8 mouse cellular contexts compared by ENCODE assay signal in genomic region chr10:75647362-75647761, GRCm38 (mm10). TPM values are rescaled to one million over a fixed set of nuclear protein-coding genes. Genes with fewer than 3 reads are reported as not detected.
DNase-seq lines count a peak whose midpoint lies in the region; ATAC-seq lines count a peak whose summit lies in the region.

No protein-coding gene starts in this region.

- peaks cover 37% of the 10 kb centered on the region for H3K36me3 ChIP-seq in heart, embryonic 16.5 days (ENCODE audit: control insufficient read depth, insufficient read depth)
- peaks cover 62% of the 10 kb centered on the region for H3K36me3 ChIP-seq in limb, embryonic 15.5 days
- H3K36me3 ChIP-seq in stomach, embryonic 14.5 days (ENCODE audit: control insufficient read depth, insufficient read depth, low read length), result peaks cover 40% of the 10 kb centered on the region

- H3K4me2 ChIP-seq in heart, embryonic 16.5 days (ENCODE audit: low read depth, low read length), result no peak overlapping the region
- no peak overlapping the region for H3K4me2 ChIP-seq in limb, embryonic 15.5 days
- no peak overlapping the region for H3K4me2 ChIP-seq in stomach, embryonic 14.5 days (replicated peaks; ENCODE audit: low read depth, low read length)

- 28% methylated on average over 3 of the region's 3 CpGs for WGBS in heart, embryonic 16.5 days
- WGBS in limb, embryonic 15.5 days, result 76% methylated on average over 3 of the region's 3 CpGs
- 75% methylated on average over 3 of the region's 3 CpGs for WGBS in stomach, embryonic 14.5 days

- peak; percentile 83 for ATAC-seq in heart, embryonic 16.5 days (replicated peaks; ENCODE audit: extremely low read depth, insufficient read depth, low FRiP score)
- no peak for ATAC-seq in limb, embryonic 15.5 days (ENCODE audit: insufficient number of reproducible peaks, low FRiP score, low TSS enrichment, low read depth)
- no peak for ATAC-seq in stomach, embryonic 14.5 days (ENCODE audit: insufficient number of reproducible peaks, insufficient read depth, low FRiP score, low read depth)
- ATAC-seq in inflammation-experienced regulatory T-cells, adult 6 months, result no peak

- peaks cover 30% of the 10 kb centered on the region for H3K4me1 ChIP-seq in heart, embryonic 16.5 days (ENCODE audit: control insufficient read depth, insufficient read depth, low read length)
- peaks cover 24% of the 10 kb centered on the region for H3K4me1 ChIP-seq in limb, embryonic 15.5 days
- H3K4me1 ChIP-seq in stomach, embryonic 14.5 days (ENCODE audit: control insufficient read depth, insufficient read depth, low read length), result 0 out of 2 replicates have a peak, but pooled peaks cover 9% of the 10 kb centered on the region

- H3K27ac ChIP-seq in heart, embryonic 16.5 days (ENCODE audit: low read length), result peak overlapping the region; percentile 85
- peak overlapping the region; percentile 24; the same call in 1 of the 2 replicates for H3K27ac ChIP-seq in limb, embryonic 15.5 days
- peak overlapping the region; percentile 61; the same call in 1 of the 2 replicates for H3K27ac ChIP-seq in stomach, embryonic 14.5 days (ENCODE audit: low read length)

- H3K9ac ChIP-seq in heart, embryonic 16.5 days (ENCODE audit: low read length), result no peak overlapping the region
- no peak overlapping the region for H3K9ac ChIP-seq in limb, embryonic 15.5 days
- H3K9ac ChIP-seq in stomach, embryonic 14.5 days (replicated peaks; ENCODE audit: low read depth, low read length), result no peak overlapping the region

- no peaks in the 10 kb centered on the region for H3K27me3 ChIP-seq in heart, embryonic 16.5 days (ENCODE audit: control insufficient read depth, insufficient read depth, low read length)
- H3K27me3 ChIP-seq in limb, embryonic 15.5 days, result no peaks in the 10 kb centered on the region
- H3K27me3 ChIP-seq in stomach, embryonic 14.5 days (ENCODE audit: control insufficient read depth, insufficient read depth, low read length), result no peaks in the 10 kb centered on the region

- DNase-seq in left cerebral cortex, postnatal 10 days (ENCODE audit: extremely low spot score in 1 of 2, low spot score in 2 of 2), result peak; percentile 59 to 74
- DNase-seq in left cerebral cortex, adult 11 months (ENCODE audit: low spot score), result no peak
- peak; percentile 69 to 77 for DNase-seq in cerebellum, postnatal 25 days
- no peak for DNase-seq in urinary bladder, postnatal 10 days (ENCODE audit: low spot score)

- H3K4me3 ChIP-seq in heart, embryonic 16.5 days (ENCODE audit: low read length), result no peak overlapping the region
- H3K4me3 ChIP-seq in limb, embryonic 15.5 days, result no peak overlapping the region
- no peak overlapping the region for H3K4me3 ChIP-seq in stomach, embryonic 14.5 days (ENCODE audit: low read depth, low read length)

- no peaks in the 10 kb centered on the region for H3K9me3 ChIP-seq in heart, embryonic 16.5 days (replicated peaks; ENCODE audit: control insufficient read depth, low read length)
- H3K9me3 ChIP-seq in limb, embryonic 15.5 days, result no peaks in the 10 kb centered on the region
- H3K9me3 ChIP-seq in stomach, embryonic 14.5 days (ENCODE audit: control insufficient read depth, low read depth, low read length), result no peaks in the 10 kb centered on the region

- intact Hi-C loops in left cerebral cortex, postnatal 10 days (cut with DNase I), result no loop called here

RNA-seq across cellular contexts. Expression of gene Susd2, which starts 3.6 kb away (rescaled TPM):
- total RNA-seq in left cerebral cortex, postnatal 10 days (2021), result 1 to 10 TPM; 3.5 to 3.8 TPM
- polyA plus RNA-seq in heart, embryonic 16.5 days (2015; fragmentation: Nextera tagmentation; extraction: Ambion mirVana), result 12.4 and 13.3 TPM in 2 replicates
- 10.9 and 14.3 TPM in 2 replicates for polyA plus RNA-seq in limb, embryonic 15.5 days (2015; fragmentation: Nextera tagmentation; extraction: Ambion mirVana)
- polyA plus RNA-seq in stomach, embryonic 14.5 days (2014; fragmentation: Nextera tagmentation; extraction: Ambion mirVana), result 8.3 and 10.2 TPM in 2 replicates
- polyA plus RNA-seq in inflammation-experienced regulatory T-cells, adult 6 months (2017; shearing (Covaris generic)), result 10 to 100 TPM; 12.4 to 23.2 (median 19.2) TPM

RNA-seq across cellular contexts. Expression of gene Ggt5, which starts 58.2 kb away (rescaled TPM):
- 1 to 10 TPM; 2.6 to 3.3 TPM for total RNA-seq in left cerebral cortex, postnatal 10 days (2021)
- polyA plus RNA-seq in heart, embryonic 16.5 days (2015; fragmentation: Nextera tagmentation; extraction: Ambion mirVana), result 9.7 and 11.3 TPM in 2 replicates
- 1.6 and 2.9 TPM in 2 replicates for polyA plus RNA-seq in limb, embryonic 15.5 days (2015; fragmentation: Nextera tagmentation; extraction: Ambion mirVana)
- 4.1 and 5.2 TPM in 2 replicates for polyA plus RNA-seq in stomach, embryonic 14.5 days (2014; fragmentation: Nextera tagmentation; extraction: Ambion mirVana)
- polyA plus RNA-seq in inflammation-experienced regulatory T-cells, adult 6 months (2017; shearing (Covaris generic)), result under 1 TPM; 0.29 to 0.45 (median 0.42) TPM

Comparison
In these comparisons a context has a peak if more than half of its experiments do, and no peak if none do; other contexts are left out.
1. DNase-seq: peak in left cerebral cortex, postnatal 10 days (2 of 2) and cerebellum, postnatal 25 days (2 of 2); none in left cerebral cortex, adult 11 months (single experiment) and urinary bladder, postnatal 10 days (single experiment).
2. H3K27ac ChIP-seq: peak in every context shown above with its lines; median percentile 85 in heart, embryonic 16.5 days; 61 in stomach, embryonic 14.5 days; 24 in limb, embryonic 15.5 days.